Mouse (Mus musculus) left cerebral cortex, adult 9 months (tissue): ENCODE measurements around the gene Hydin.
"Not testable (repeated sequence)": the region's sequence is repeated elsewhere in the genome, so short reads cannot be mapped to it uniquely, and the experiment has no call there.

Experiments used
- DNase-seq, 2 experiments: peaks; one replicate each; pipeline ENCODE4 v3.0.0; 2022; ENCODE audit warnings: low spot score in 2 of 2

The Hydin gene

DNA sequence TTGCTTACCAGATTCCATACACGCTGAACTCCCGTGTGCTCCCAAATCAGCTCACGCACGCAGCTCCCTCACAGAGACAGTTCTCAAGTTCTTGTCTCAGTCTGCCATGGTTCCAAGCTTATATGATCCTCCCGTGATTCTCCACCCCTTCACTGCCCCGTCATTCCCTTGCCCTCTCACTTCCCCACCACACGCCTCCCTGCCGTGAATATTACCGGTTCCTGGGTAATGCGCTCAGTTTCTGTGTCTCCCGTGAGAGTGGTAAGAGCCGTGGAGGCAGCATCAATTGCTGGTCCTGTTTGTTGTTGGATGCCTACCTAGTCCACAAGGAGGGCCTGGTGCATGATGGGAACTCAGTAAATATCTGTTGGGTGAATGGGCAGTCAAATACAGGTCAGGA is 255.1 kb downstream of the Hydin start:
- no peak for DNase-seq

DNA sequence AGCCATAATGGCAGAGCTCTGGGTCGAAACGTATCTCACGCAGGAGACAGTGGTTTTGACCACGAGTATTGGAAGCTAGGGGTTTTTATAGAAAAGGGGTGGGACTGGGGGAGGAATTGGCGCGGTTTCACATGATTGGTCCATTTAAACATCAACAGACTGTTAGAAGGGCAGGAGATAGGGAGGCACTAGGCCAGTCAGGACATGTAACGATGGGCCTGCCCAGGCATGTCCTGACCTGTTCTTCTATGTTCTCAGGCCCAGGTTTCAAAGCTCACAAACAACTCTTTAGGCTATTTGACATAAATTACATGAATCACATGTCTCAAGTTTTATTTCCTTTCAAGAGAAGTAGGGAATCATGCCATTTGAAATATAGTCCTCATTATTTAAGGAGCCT is 255.7 kb downstream of the Hydin start:
- not testable (repeated sequence) for DNase-seq

DNA sequence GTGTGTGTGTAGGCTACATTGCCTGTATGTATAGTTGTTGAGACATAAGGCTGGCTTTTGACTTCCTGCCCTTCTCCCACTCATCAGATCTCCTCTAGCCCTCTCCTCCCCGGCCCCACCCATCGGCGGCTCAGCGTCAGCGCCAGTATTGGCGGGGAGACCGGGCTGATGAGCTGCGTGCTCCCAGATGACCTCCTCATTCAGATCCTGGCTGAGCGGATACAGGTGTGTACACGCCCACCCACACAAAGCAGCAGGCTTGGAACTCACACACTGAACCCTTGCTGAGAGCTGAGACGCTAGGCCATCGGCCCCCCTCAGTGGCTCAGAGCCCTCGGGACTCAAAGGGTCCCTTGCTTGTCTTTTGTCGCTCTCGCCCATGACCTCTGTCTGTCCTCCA is 256.2 kb downstream of the Hydin start:
- DNase-seq, result no peak

DNA sequence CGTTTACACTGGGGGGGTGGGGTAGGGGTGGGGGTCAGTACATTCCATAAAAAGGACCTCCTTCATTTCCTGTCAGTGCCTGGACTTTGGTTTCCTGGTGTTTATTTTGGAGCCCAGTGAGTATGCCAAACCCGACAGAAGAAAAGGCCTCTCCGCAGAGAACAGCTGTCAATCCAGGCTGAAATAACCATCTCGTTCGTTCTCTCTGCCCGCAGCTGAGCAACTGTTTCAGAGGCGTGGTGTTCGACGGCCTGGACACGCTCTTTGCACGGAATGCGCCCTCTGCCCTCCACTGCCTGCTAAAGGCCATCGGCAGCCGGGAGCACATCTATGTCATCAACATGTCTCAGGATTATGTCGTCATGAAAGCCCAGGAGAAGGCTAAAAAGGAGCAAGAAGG is 258.5 kb downstream of the Hydin start:
- no peak for DNase-seq

DNA sequence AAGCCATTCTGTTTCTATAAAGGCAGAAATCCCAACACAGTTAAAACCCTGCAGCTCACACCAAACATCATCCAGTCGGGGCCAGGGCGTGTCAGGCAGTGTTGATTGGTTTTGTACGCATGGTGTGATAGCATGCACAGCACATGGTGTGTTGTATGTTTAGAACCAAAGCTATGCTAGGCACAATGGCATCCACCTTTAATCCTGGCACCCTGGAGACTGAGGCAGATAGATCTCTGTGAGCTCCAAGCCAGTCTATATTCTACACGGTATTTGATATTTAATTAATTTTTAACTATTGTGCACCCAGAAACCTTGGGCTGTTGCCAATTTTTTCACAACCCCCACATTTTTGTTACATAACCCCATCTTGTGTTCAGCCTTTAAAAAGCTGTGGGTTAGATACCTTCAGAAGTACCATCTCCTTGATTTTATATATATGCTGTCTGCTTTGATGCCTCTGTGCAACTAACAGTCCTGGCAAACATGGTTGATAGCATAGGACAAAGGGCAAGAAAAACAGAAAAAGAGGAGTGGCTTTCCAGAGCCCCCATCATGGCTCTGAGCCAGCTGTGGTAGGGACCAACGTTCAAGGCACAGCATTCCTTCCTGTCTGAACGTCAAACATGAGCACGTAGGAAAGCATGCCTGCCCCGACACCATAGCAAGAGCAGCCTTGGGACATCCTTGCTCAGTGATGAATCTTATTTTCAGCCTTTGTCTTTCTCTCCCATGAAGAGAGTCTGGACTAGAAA is 263.4 kb downstream of the Hydin start:
- no peak for DNase-seq

DNA sequence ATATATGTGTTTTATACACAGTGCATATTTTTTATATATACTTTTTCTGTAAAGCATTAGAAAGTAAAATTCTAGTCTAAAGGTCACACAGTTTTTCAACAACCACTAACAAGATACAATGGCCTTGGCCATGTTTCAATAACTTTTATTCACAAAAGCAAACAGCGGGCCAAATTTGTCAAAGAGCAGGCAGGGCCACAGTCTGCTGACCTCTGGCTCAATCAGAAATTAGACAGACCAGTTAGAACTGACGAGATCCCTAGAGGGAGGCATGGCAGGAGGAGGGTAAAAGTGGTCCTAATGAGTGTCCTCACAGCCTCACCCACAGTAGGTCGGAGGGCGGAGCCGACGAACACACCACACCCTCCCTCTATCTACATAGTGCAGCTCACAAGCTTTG is 267.0 kb downstream of the Hydin start:
- DNase-seq, result no peak

DNA sequence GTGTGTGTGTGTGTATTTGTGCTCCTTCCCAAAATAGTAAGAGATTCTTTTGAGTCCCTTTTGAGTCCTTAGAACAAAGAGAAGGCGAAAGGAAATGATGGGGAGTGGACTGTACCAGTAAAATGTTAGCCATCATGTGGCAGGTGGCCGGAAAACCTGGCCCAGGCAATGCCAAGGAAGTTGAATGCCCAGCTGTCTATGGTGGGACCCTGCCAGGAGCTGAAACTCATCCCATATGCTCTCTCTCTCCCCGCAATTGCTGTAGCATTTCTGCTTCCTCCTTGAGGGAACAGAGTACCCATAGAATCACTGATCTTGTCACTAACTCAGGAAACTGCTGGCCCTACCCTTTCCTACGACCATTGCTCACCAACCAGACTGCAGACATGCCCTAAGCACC is 271.1 kb downstream of the Hydin start:
- DNase-seq, result peak in 1 of 2 experiments; percentile 2

DNA sequence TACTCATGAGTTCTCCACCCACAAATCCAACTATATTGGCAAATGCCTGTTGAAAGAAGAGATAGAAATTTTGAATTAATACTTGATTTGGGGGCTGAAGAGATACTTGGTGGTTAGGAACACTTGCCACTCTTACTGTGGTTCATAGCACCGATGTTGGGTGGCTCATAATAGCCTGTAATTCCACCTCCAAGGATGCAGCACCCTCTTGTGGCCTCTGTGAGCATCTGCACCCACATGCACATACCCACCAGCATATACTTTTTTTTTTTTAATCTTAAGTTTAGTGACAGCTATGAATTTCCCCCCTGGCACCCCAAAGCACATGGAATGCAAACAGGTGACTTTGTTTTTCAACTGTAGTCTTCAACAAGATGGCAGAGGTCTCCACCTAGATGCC is 283.6 kb downstream of the Hydin start:
- DNase-seq, result no peak

DNA sequence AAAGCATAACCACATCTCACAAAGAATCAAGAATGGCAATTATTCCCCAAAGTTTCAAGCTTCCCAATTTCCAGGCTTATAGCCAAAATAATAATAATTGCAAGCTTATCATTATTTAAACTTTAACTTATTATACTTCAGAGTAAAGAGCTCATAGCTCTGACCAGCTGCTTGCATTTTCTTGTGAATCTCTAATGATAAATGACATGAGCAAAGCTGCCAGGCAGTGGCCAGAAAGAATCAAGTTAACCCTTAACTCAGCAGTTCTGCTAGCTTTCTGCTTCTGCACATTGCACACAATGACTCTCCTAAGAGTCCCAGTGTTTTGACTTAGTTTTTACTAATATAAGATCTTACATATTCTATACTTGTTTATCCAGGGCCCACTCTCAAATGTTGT is 285.3 kb downstream of the Hydin start:
- DNase-seq, result not testable (repeated sequence)

DNA sequence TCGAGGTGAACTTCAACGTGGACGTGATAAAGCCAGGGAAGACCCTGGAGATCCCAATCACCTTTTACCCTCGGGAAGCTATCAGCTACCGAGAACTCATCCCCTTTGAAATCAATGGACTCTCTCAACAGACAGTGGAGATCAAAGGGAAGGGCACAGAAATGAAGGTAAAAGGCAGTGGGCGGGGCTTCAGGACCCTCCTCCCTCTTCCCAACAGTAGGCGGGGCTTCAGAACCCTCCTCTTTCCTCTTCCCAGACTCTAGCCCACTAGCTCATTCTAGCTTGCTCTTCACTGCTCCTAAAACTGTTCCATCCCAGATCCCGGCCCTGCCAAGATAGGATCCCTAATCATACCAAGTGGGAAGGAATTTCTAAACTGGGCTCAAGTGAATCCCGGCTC is 325.9 kb downstream of the Hydin start:
- DNase-seq, result no peak

DNA sequence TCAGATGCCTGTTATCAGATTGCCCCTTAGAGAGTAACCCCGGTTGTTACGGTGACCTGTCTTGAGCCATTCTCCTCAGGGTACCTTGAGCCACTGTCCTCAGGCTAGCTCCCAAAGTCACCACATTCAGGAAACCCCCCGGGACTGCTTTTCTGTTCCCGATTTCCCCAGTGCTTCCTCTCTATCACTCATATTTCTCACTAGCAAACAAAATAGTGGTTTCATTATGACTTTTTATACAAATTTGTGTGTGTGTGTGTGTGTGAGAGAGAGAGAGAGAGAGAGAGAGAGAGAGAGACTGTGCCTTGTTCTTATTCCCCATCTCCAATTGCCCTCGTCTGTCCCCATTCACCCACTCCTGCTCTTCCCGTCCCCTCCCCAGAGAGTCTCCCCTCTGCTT is 327.4 kb downstream of the Hydin start:
- DNase-seq, result no peak

DNA sequence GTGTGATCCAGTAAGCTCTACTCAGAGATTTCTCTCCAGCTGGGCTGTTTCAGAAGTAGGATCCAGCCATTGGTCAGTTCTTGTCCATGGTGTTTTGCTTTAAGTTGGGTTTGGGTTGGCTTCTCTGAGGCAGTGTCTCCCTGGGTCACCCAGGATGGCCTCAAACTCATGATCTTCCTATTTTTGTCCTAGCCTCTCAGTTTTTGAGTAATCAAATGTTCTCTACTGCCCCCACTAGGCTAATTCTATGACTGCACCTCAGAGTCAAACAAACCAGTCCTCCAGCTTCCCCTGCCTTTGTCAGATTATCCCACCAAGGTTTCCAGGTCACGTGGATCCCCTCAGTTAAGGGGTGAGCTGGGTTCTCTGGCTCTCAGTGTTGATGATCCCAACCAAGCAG is 337.8 kb downstream of the Hydin start:
- peak in 1 of 2 experiments; percentile 50 for DNase-seq

DNA sequence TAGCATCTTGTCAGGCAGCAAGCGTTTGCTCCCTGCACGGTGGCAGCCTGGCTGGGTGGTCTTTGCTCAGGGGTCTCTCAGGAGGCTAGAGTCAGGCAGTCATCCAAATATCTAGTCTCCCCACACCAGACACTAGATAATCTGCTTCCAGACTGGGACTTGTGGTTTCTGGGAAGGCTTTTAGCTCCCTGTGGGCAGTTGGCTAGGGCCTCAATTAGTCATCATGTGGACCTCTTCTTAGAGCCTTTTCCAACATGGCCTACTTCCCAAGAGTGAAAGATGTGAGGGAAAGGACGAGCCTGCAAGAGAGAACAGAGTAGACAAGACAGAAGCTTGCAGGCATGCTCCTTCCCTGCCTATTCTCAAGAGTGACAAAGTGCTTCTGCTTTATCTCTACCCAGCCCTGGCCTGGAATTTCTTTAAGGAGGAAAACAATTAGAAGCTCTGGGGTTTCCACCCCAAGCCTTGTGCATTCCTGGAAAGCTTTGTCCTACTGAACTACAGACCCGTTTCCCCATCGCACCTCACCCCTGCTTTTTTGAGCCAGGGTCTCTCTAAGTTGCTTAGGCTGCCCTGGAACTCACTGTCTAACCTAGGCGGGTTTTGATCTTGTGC is 338.7 kb downstream of the Hydin start:
- no peak for DNase-seq

DNA sequence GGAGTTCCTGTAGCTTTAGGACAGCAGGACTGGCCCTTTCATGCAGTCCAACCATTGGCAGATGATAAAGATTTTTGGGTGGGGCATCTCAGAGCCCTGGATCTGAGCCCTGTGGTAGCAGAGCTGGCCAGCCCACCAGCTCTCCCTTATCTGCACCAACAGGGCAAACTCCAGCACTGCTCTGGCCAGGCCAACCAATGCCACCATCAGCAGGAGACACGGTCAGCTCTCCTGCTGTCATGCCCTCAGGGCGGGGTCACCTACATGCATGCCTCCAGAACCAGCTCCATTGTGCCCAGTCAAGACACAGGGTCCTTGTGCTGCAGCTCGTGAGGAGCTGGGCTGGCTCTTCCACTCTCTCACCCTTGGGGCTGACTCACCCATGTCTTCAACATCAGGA is 349.0 kb downstream of the Hydin start:
- DNase-seq, result no peak

DNA sequence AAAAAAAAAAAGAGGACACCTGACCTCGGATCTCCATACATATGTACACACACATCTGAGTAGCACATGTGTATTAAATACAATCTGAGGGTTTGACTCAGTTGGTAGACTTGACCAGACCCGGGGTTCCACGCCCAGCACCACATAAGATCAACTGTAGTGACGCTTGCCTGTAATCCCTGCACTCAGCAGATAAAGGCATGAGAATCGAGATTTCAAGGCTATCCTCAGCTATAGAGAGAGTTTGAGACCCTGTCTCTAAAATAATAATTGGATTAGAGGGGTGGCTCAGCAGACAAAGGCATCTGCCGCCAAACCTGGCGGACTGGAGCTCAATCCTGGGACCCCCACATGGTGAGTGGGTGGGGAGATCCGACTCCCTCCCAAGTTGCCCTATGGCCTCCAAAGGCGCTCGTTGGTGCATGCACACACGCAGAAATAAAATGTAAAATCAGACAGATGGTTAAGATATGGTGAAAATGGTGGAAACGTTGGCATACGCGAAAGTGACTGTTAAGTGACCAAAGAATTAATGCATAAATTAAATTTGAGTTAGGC is 351.1 kb downstream of the Hydin start:
- DNase-seq, result peak in 1 of 2 experiments; percentile 11

DNA sequence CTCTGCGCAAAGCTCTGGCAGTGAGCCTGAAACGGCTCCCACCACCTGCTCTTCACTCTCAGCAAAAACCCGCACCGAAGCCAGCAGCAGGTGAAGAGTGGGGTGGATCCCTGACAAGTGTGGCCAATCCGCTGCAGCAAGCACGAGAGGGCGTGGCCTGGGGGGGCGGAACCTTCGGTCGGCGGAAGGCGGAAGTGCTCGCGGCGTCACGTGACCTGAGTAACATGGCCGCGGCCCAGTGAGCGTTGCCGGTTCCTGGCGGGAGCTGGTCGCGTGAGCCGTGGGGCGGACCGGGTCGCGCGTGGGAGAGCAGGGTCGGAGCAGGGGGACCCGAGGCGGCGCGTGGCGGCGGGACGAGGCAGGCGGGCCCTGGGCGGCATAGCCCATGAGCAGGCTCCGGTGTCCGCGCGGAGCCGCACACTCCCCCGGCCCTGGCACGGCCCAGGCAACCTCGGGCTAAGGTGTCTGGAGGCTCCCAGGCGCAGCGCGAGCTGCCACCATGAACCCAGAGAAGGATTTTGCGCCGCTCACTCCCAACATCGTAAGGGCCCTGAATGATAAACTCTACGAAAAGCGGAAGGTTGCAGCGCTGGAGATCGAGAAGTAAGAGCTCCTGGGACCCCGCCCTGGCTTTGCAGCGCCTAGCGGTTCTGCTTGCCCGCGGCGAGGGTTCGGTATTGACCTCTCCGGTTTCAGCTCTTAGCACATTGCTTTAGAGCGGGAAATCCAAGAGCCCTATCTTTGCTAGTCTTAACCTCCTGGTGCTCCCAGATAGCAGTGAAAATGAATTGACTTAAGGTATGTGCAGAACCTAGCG is 351.8 kb downstream of the Hydin start, which contains the start of gene Vac14:
Vac14 (plus strand) TSS at position 195 of the 817 bp plus-strand sequence.
- peak; percentile 93 to 97 for DNase-seq

DNA sequence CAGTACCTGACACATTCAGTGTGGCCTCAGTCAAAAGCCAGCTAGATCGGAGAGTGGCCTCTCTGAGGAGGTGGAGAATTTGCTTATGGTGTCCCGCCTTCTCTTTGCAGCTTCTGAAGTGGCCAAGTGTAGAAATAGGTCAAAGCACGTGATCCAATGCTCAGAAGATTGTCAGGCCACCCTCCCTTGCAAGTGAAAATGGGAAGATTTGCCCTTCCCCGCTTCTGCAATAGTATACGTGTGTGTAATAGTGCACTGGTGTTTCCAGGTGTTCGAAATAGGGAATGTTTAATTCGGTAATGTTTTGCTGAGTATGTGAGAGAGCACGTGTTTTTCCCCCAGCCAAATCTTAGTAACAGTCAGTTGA is 352.4 kb downstream of the Hydin start:
- peak in 1 of 2 experiments; percentile 13 for DNase-seq

DNA sequence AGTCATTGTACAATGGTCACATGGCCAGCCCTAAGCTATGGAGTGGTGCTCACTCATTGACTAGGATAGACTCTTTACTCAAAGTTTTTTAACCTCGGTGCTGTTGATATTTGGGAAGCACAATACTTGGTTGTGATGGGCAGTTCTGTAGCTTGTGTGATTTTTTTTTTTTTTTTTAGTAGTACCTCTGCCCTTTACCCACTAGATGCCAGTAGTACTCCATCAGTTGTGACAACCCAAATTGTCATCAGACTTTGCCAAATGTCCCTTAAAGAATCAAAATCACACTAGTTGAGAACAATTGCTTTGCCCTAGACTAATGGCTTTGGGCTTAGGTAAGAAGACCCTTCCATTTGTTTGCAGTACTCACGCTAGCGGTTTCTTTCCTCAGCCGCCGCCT is 353.1 kb downstream of the Hydin start:
- no peak for DNase-seq

DNA sequence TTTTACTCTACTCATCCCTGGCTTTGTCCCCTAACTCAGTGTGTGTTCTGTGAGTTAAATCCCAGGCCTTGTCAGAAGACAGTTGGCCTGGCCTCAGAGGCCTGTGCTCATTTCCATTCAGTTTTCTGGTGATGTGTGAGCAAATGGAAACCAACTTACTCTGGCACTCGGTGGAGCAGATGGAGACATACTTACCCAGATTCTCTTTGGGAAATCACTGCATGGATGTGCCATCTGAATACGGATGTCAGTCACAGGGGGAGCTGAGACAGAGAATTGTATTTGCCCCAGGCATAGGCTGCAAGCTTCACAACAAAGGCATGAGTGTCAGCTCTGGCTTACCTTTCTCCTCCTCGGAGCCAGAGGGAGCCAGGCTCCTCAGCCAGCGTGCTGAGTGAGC is 359.7 kb downstream of the Hydin start:
- DNase-seq, result no peak

DNA sequence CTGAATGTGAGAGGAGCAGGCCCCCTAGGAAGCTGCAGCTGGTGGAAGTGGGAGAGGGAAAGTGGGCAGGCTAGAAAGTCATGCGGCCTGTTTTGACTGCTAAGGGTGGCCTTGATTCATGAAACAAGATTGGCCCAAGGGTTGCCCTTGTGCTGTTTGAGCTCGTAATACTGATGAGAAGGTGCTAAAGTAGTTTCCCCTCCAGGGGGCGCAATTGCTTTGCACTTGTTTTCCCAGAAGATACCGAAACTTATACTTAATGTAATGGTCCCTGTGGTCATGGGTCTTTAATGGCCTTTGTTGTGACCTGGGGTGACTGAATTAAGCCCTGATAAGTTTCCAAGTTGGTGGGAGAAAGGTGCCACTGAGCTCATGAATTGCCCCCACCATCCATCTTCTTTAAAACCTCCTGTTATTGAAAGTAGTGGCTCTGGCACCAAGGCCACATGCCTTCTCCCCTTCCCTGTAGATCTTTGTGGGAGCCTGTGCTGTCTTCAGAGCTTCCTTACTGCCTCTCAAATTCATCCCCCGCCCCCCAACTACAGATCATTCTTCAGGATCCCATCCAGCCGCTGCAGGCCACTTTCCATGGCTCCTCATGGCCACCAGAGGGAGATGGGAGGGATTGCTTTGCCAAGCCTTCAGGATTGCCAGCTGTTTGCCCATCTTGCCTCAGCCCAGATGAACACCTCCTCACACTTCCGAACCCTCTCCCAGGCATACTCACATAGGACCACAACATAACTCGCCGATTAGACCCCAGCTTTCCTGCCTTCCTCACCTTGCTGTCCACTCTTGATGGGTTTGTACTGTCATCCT is 362.7 kb downstream of the Hydin start:
- DNase-seq, result peak in 1 of 2 experiments; percentile 65

DNA sequence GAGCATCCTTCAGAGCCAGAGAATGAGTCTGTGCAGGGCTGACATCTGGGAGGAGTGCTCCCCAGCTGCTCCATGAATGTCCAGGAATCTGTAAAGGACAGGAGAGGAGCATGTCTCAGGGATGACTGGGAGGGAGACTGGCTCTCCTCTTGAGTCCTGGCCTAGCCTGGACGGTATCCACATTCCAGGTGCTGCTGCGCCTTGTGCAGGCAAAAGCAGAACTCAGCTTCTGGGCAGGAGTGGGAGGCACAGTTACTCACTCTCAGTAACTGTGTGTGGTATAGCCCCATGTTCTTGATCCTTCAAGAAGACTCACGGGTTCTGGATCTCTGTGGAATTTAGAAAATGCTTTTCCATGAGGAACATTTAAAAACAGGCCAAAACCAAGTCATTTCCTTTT is 363.3 kb downstream of the Hydin start:
- no peak for DNase-seq
